Mouse (Mus musculus) neutrophil, adult 59 days (primary cell): ENCODE results near the gene Gm1993. TPM values are rescaled to one million over a fixed set of nuclear protein-coding genes. Genes with fewer than 3 reads are reported as not detected.

Experiments used
- total RNA-seq, 2 experiments: library from RNA; stranded (reverse); gene quantifications; 1 replicate in 1 of 2; 2 replicates in 1 of 2; pipeline ENCODE4 v1.2.4; 2023

Gene Gm1993
- total RNA-seq = not detected

GRCm38 (mm10) chrX:25570352-25570751, at the start of gene Gm1993:
TSS of gene Gm1993 (minus strand) at chrX:25570452.

